Mouse (Mus musculus) gastrocnemius, postnatal 25 days (tissue): Measurements from ENCODE around the gene Lect2. TPM values are rescaled to one million over a fixed set of nuclear protein-coding genes. Genes with fewer than 3 reads are reported as not detected.

Experiments
- DNase-seq: peaks from one replicate; pipeline ENCODE4 v3.0.0; 2022
- total RNA-seq, 2 experiments: library from RNA; stranded (reverse); gene quantifications; 1 replicate in 1 of 2; 2 replicates in 1 of 2; pipeline ENCODE4 v1.2.3; 2021

Lect2 gene
- total RNA-seq, 2 experiments from 2014 or later = not detected

DNA sequence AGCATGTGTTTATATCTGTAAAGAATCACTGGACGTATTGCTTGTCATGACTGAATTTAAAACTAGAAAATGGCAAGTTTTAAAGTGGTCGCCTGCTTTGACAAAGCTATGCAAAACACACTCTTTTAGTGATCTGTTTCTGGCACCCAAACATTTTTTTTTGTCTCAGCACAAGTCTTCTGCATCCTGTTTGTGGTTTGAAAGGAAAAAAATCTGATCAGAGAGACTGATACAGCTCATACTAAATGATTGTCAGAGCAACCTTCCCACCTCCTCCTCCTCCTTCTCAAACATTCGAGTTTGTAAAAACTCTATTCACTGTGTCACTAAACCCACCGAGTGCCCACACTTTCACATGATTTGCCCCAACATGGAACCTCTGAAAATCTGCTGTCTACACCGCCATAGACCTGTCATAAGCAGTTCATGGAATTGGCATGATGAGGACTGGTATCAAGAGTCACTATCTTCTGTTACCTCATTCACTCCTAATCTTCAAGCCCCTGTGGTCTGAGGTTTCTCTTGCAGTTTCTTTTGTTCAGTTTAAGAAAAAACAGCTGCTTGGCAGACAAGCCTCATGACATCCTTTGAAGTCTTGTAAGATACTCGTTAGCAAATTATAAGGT, 41.3 kb downstream of the Lect2 start:
- no peak for DNase-seq

DNA sequence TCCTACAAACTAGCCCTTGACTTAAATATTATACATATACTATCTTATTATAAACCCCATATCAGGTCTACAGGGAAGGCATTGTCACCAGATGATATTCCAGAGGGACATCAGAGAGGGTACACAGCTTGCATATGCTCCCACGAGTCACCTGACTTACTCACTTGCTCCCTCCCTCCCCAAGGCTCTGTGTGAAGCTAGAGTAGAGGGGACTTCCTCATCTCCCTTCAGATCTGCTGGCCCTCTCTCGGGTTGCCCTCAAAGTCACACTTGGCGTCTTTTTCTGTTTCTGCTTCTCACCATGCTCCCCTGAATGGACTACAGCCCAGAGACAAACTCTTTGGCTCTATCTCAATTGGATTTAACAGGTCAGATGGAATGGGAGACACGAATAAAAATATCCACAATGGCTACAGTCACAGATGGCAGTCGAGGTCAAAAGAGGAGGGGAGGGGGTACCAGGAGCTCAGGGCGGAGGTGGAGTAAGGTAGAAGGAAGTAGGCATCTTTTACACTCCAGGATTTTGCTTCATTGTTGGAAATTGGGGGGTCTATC, 46.4 kb downstream of the Lect2 start:
- DNase-seq = no peak

DNA sequence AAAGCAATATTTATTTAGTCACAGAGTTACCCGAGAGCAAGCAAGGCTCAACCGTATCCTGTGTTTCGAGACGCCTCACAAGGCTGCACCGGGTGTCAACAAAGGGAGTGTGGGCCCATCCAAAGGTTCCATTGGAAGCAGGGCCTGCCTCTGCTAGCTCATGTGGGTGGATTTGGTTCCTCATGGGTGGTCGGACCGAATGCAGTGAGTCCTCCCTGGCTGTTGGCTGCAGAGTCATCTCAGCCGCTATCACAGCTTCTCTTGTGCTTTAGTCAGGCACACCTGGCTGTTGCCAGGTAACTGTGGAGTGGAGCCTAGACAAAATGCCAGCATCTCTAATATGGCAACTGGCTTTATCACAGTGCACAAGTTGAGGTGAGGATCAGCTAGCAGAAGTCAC, 47.7 kb downstream of the Lect2 start:
- no peak for DNase-seq

DNA sequence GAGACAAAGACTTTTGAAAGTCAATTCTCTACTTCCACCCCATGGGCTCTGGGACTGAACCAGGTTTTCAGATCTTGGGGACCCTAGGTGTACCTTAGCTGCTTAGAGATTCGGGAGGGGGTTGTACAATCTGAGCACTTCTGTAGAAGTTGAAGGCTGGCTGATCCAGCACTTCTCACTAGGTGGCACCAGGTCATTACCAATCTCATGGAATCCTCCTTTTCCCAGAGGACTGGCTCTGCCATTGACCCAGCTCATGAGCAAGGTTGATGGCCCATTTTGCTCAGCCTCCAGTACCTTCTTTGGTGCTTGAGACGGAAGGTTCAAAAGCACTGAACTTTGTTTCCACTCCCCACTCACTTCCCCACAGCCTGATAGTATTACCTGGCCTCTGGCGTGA, 48.2 kb downstream of the Lect2 start:
- no peak for DNase-seq

DNA sequence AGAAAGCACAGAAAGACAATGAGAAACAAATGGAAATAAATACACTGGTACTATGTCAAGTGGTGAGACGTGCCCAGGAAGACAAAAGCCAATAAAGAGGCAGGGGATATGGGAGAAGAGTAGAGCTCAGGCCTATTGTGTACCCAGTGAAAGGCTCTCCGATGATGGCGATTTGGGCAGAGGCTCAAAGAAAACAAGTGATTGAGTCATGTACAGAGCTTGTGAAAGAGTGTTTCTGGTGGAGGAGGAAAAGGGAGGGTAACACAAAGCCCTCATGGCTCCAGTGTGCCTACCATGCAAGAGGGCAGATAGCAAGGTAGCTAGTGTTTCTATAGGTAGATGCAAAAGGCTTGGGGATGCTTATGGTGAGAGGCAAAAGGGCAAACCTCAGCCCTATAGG, 53.9 kb downstream of the Lect2 start:
- DNase-seq = no peak

Other genes with a start within 250 kb of the Lect2 start
- gene Gm3045, start 121.9 kb downstream of the Lect2 start, total RNA-seq = not detected
- gene Slc25a48, start 110.1 kb downstream of the Lect2 start, total RNA-seq = not detected
- not detected for gene Il9, start 66.3 kb downstream of the Lect2 start, total RNA-seq
- gene Fbxl21, start 26.0 kb downstream of the Lect2 start, total RNA-seq = under 1 TPM in 1 of 2 experiments, not detected in 1; 0.51 TPM
- gene Tgfbi, start 61.0 kb upstream of the Lect2 start, total RNA-seq = 10 to 100 TPM; 19.2 to 20.5 TPM
- gene Smad5, start 154.5 kb upstream of the Lect2 start, total RNA-seq = 10 to 100 TPM; 18.5 to 19.7 TPM
- not detected for gene Gm45623, start 205.3 kb upstream of the Lect2 start, total RNA-seq